In genomic region chr8:107465332-107465990, GRCm38 (mm10) we compare ENCODE assay signal across 22 mouse cellular contexts. TPM values are rescaled to one million over a fixed set of nuclear protein-coding genes. Genes with fewer than 3 reads are reported as not detected.
DNase-seq lines count a peak whose midpoint lies in the region; ATAC-seq lines count a peak whose summit lies in the region.
"Had no signal": no experiment of that assay in that cellular context is flagged by ENCODE, and none has a peak within 500 bp of the region (broad histone marks: within the 10 kb centered on the region; RNA-seq: fewer than 3 reads in every experiment).

No protein-coding gene starts in this region.

- H3K9me3 ChIP-seq in hindbrain, embryonic 12.5 days (replicated peaks): no peaks in the 10 kb centered on the region; the same call in 1 of the 2 replicates
- H3K9me3 ChIP-seq in hindbrain, embryonic 11.5 days (ENCODE audit: control insufficient read depth, low read length): no peaks in the 10 kb centered on the region
- no peaks in the 10 kb centered on the region for H3K9me3 ChIP-seq in midbrain, embryonic 11.5 days (ENCODE audit: control insufficient read depth, low read length)
- H3K9me3 ChIP-seq in midbrain, embryonic 16.5 days (replicated peaks; ENCODE audit: control insufficient read depth, low read length, poor library complexity, severe bottlenecking): no peaks in the 10 kb centered on the region
- no peaks in the 10 kb centered on the region; the same call in 1 of the 2 replicates for H3K9me3 ChIP-seq in limb, embryonic 11.5 days (ENCODE audit: control insufficient read depth, low read length)
- H3K9me3 ChIP-seq: G1E; midbrain, embryonic 13.5 days had no signal

- H3K4me3 ChIP-seq in hindbrain, embryonic 12.5 days: no peak overlapping the region
- H3K4me3 ChIP-seq in hindbrain, embryonic 11.5 days (ENCODE audit: low read depth, low read length): no peak overlapping the region
- H3K4me3 ChIP-seq in midbrain, embryonic 11.5 days (ENCODE audit: low read depth, low read length): no peak overlapping the region
- no peak overlapping the region for H3K4me3 ChIP-seq in midbrain, embryonic 16.5 days (ENCODE audit: low read depth, low read length)
- no peak overlapping the region for H3K4me3 ChIP-seq in limb, embryonic 11.5 days (ENCODE audit: low read depth, low read length)
- H3K4me3 ChIP-seq: erythroblast, embryonic 14.5 days; midbrain, embryonic 13.5 days; myocyte had no signal

- H3K27me3 ChIP-seq in hindbrain, embryonic 12.5 days: no peaks in the 10 kb centered on the region
- H3K27me3 ChIP-seq in hindbrain, embryonic 11.5 days (ENCODE audit: control insufficient read depth, insufficient read depth, low read length): no peaks in the 10 kb centered on the region
- no peaks in the 10 kb centered on the region for H3K27me3 ChIP-seq in midbrain, embryonic 11.5 days (ENCODE audit: control insufficient read depth, insufficient read depth, low read length)
- no peaks in the 10 kb centered on the region for H3K27me3 ChIP-seq in midbrain, embryonic 16.5 days (ENCODE audit: control insufficient read depth, insufficient read depth, low read depth, low read length)
- no peaks in the 10 kb centered on the region for H3K27me3 ChIP-seq in limb, embryonic 11.5 days (ENCODE audit: control insufficient read depth, insufficient read depth, low read length)
- H3K27me3 ChIP-seq: midbrain, embryonic 13.5 days had no signal

- intact Hi-C loops in heart, postnatal 36 days (cut with DNase I): no loop called here

- peaks cover 9% of the 10 kb centered on the region for H3K4me1 ChIP-seq in hindbrain, embryonic 12.5 days
- no peaks in the 10 kb centered on the region for H3K4me1 ChIP-seq in hindbrain, embryonic 11.5 days (replicated peaks; ENCODE audit: control insufficient read depth, insufficient read depth, low read length)
- H3K4me1 ChIP-seq in midbrain, embryonic 11.5 days (ENCODE audit: control insufficient read depth, insufficient read depth, low read length): no peaks in the 10 kb centered on the region; the same call in 1 of the 2 replicates
- H3K4me1 ChIP-seq in midbrain, embryonic 16.5 days (ENCODE audit: control insufficient read depth, insufficient read depth, low read length): no peaks in the 10 kb centered on the region
- peaks cover 11% of the 10 kb centered on the region for H3K4me1 ChIP-seq in limb, embryonic 11.5 days (ENCODE audit: control insufficient read depth, insufficient read depth, low read length)

- no peak overlapping the region for H3K4me2 ChIP-seq in hindbrain, embryonic 12.5 days (replicated peaks)
- no peak overlapping the region for H3K4me2 ChIP-seq in hindbrain, embryonic 11.5 days (replicated peaks; ENCODE audit: low read depth, low read length)
- H3K4me2 ChIP-seq in midbrain, embryonic 11.5 days: no peak overlapping the region
- H3K4me2 ChIP-seq in midbrain, embryonic 16.5 days (ENCODE audit: low read length): no peak overlapping the region
- H3K4me2 ChIP-seq in limb, embryonic 11.5 days (ENCODE audit: low read depth, severe bottlenecking): no peak overlapping the region
- H3K4me2 ChIP-seq: heart, embryonic 11.5 days; midbrain, embryonic 13.5 days had no signal

- peaks cover 47% of the 10 kb centered on the region for H3K36me3 ChIP-seq in hindbrain, embryonic 12.5 days
- H3K36me3 ChIP-seq in hindbrain, embryonic 11.5 days (ENCODE audit: control insufficient read depth, insufficient read depth, low read length): no peaks in the 10 kb centered on the region
- peaks cover 2% of the 10 kb centered on the region for H3K36me3 ChIP-seq in midbrain, embryonic 11.5 days (ENCODE audit: control insufficient read depth, insufficient read depth, low read length)
- H3K36me3 ChIP-seq in midbrain, embryonic 16.5 days (ENCODE audit: control insufficient read depth, insufficient read depth, low read length): peaks cover 14% of the 10 kb centered on the region
- H3K36me3 ChIP-seq in limb, embryonic 11.5 days (ENCODE audit: control insufficient read depth, insufficient read depth, low read length): peaks cover 5% of the 10 kb centered on the region; the same call in 1 of the 2 replicates

- ATAC-seq in hindbrain, embryonic 12.5 days (ENCODE audit: low FRiP score): no peak
- ATAC-seq in hindbrain, embryonic 11.5 days (ENCODE audit: low FRiP score): no peak
- ATAC-seq in midbrain, embryonic 11.5 days (ENCODE audit: low FRiP score): no peak
- no peak for ATAC-seq in midbrain, embryonic 16.5 days
- no peak for ATAC-seq in limb, embryonic 11.5 days (ENCODE audit: insufficient number of reproducible peaks, low FRiP score, low TSS enrichment, low read depth)
- ATAC-seq in megakaryocyte-erythroid progenitor cell, adult 5-6 weeks (replicated peaks; ENCODE audit: low FRiP score, low TSS enrichment, poor library complexity, severe bottlenecking): peak; percentile 86
- ATAC-seq: CD4-positive, CD25-positive, alpha-beta regulatory T cell, adult 4 months; forebrain, embryonic 16.5 days; hindbrain, postnatal 0 days; midbrain, embryonic 13.5 days had no signal

- DNase-seq in hindbrain, embryonic 11.5 days (ENCODE audit: low spot score): no peak
- DNase-seq in midbrain, embryonic 11.5 days (ENCODE audit: low spot score, missing footprints): peak; percentile 81
- no peak for DNase-seq in limb, embryonic 11.5 days (ENCODE audit: low spot score)
- no peak for DNase-seq in thymus, postnatal 25 days
- no peak for DNase-seq in heart, postnatal 36 days
- DNase-seq: adrenal gland, postnatal 36 days; cerebellum, adult 8-10 months; kidney, adult 2 months; kidney, postnatal 36 days; lung, postnatal 10 days; retina, postnatal 1 day had no signal

- H3K9ac ChIP-seq in hindbrain, embryonic 12.5 days: no peak overlapping the region
- no peak overlapping the region for H3K9ac ChIP-seq in hindbrain, embryonic 11.5 days (ENCODE audit: low read depth, low read length)
- no peak overlapping the region for H3K9ac ChIP-seq in midbrain, embryonic 11.5 days (ENCODE audit: low read length)
- no peak overlapping the region for H3K9ac ChIP-seq in midbrain, embryonic 16.5 days (ENCODE audit: low read depth, low read length)
- H3K9ac ChIP-seq in limb, embryonic 11.5 days (ENCODE audit: low read length): no peak overlapping the region
- H3K9ac ChIP-seq: midbrain, embryonic 13.5 days had no signal

- H3K27ac ChIP-seq in hindbrain, embryonic 12.5 days: 0 out of 2 replicates have a peak overlapping the region, but pooled peaks have one; percentile 8
- no peak overlapping the region for H3K27ac ChIP-seq in hindbrain, embryonic 11.5 days (ENCODE audit: low read depth, low read length)
- H3K27ac ChIP-seq in midbrain, embryonic 11.5 days (ENCODE audit: low read depth, low read length): no peak overlapping the region
- no peak overlapping the region for H3K27ac ChIP-seq in midbrain, embryonic 16.5 days (ENCODE audit: low read length)
- peak overlapping the region; percentile 87 for H3K27ac ChIP-seq in limb, embryonic 11.5 days (replicated peaks; ENCODE audit: low read depth, low read length)
- H3K27ac ChIP-seq: hindbrain, postnatal 0 days; midbrain, embryonic 13.5 days had no signal

- 69% methylated on average over 3 of the region's 3 CpGs for WGBS in hindbrain, embryonic 12.5 days
- WGBS in hindbrain, embryonic 11.5 days: 71% methylated on average over 3 of the region's 3 CpGs
- WGBS in midbrain, embryonic 11.5 days: 78% methylated on average over 3 of the region's 3 CpGs
- WGBS in midbrain, embryonic 16.5 days: 79% methylated on average over 3 of the region's 3 CpGs
- WGBS in limb, embryonic 11.5 days: 40% methylated on average over 3 of the region's 3 CpGs

RNA-seq across cellular contexts. Expression of gene Wwp2, which starts 29.3 kb away (rescaled TPM):
- polyA plus RNA-seq in hindbrain, embryonic 12.5 days (2016; fragmentation: Nextera tagmentation; extraction: Ambion mirVana): 109 and 124 TPM in 2 replicates
- 61.2 and 69.5 TPM in 2 replicates for polyA plus RNA-seq in hindbrain, embryonic 11.5 days (2014; fragmentation: Nextera tagmentation; extraction: Ambion mirVana)
- polyA plus RNA-seq in midbrain, embryonic 11.5 days (2014; fragmentation: Nextera tagmentation; extraction: Ambion mirVana): 53.1 and 56.4 TPM in 2 replicates
- polyA plus RNA-seq in midbrain, embryonic 16.5 days (2015; fragmentation: Nextera tagmentation; extraction: Ambion mirVana): 39.0 and 42.7 TPM in 2 replicates
- polyA plus RNA-seq in limb, embryonic 11.5 days (2014; fragmentation: Nextera tagmentation; extraction: Ambion mirVana): 165 and 176 TPM in 2 replicates
- 39.4 and 53.2 TPM in 2 replicates for total RNA-seq in megakaryocyte-erythroid progenitor cell, adult 5-6 weeks (2014; fragmentation: Nextera tagmentation)
- total RNA-seq in megakaryocyte-erythroid progenitor cell, adult 5-6 weeks (2017): 33.3 and 57.3 TPM in 2 replicates
- total RNA-seq in heart, postnatal 36 days (2021): 10 to 100 TPM; 23.9 to 26.1 TPM

RNA-seq across cellular contexts. Expression of gene Nob1, which starts 40.6 kb away (rescaled TPM):
- 78.3 and 78.9 TPM in 2 replicates for polyA plus RNA-seq in hindbrain, embryonic 12.5 days (2016; fragmentation: Nextera tagmentation; extraction: Ambion mirVana)
- polyA plus RNA-seq in hindbrain, embryonic 11.5 days (2014; fragmentation: Nextera tagmentation; extraction: Ambion mirVana): 78.9 and 80.3 TPM in 2 replicates
- polyA plus RNA-seq in midbrain, embryonic 11.5 days (2014; fragmentation: Nextera tagmentation; extraction: Ambion mirVana): 69.5 and 81.7 TPM in 2 replicates
- 67.8 and 73.1 TPM in 2 replicates for polyA plus RNA-seq in midbrain, embryonic 16.5 days (2015; fragmentation: Nextera tagmentation; extraction: Ambion mirVana)
- polyA plus RNA-seq in limb, embryonic 11.5 days (2014; fragmentation: Nextera tagmentation; extraction: Ambion mirVana): 94.9 and 103 TPM in 2 replicates
- 78.1 and 79.8 TPM in 2 replicates for total RNA-seq in megakaryocyte-erythroid progenitor cell, adult 5-6 weeks (2014; fragmentation: Nextera tagmentation)
- total RNA-seq in megakaryocyte-erythroid progenitor cell, adult 5-6 weeks (2017): 46.1 and 50.2 TPM in 2 replicates
- total RNA-seq in heart, postnatal 36 days (2021): 10 to 100 TPM; 21.6 to 24.1 TPM

Comparison
In these comparisons a context has a peak if more than half of its experiments do, and no peak if none do; other contexts are left out.
1. H3K27ac ChIP-seq: peak in hindbrain, embryonic 12.5 days (single experiment) and limb, embryonic 11.5 days (single experiment); none in hindbrain, embryonic 11.5 days (single experiment), midbrain, embryonic 11.5 days (single experiment) and midbrain, embryonic 16.5 days (single experiment).